Mouse (Mus musculus): ENCODE measurements around the gene Lrsam1.

- no peak for TF ChIP-seq CTCF (IDR thresholded peaks at IDR 0.05; ENCODE audit: low read depth, low read length)
- no peak for TF ChIP-seq GATA2 (IDR thresholded peaks at IDR 0.05; ENCODE audit: borderline replicate concordance, low read depth, low read length)
- TF ChIP-seq POLR2AphosphoS5 (IDR thresholded peaks at IDR 0.05; ENCODE audit: insufficient replicate concordance, low read depth, low read length) = no peak
- TF ChIP-seq TAL1 (conservative IDR thresholded peaks at IDR 0.05; ENCODE audit: low read depth, low read length) = no peak
Measured at GRCm38 (mm10) chr2:32902126-32902525, 59.3 kb downstream of the Lrsam1 start.
